Mouse (Mus musculus) C2C12 (cell line): ENCODE results near the gene Arhgef10l.

Experiments used
- CTCF ChIP-seq: IDR thresholded peaks from one replicate; pipeline ENCODE4 v1.5.1; 2011; ENCODE audit not compliant: control insufficient read depth, insufficient read depth, insufficient read length
- MAX ChIP-seq: IDR thresholded peaks from one replicate; pipeline ENCODE4 v1.6.1; 2011; ENCODE audit warnings: mild to moderate bottlenecking, control low read depth
- MYOG ChIP-seq: IDR thresholded peaks from one replicate; pipeline ENCODE4 v1.6.1; 2011; ENCODE audit not compliant: control insufficient read depth, insufficient read length; ENCODE audit errors: extremely low read depth
- USF1 ChIP-seq: IDR thresholded peaks from one replicate; pipeline ENCODE4 v1.6.1; 2011; ENCODE audit warnings: low read depth, mild to moderate bottlenecking, control low read depth, moderate library complexity

GRCm38 (mm10) chr4:140673527-140674264, 7.9 kb upstream of the Arhgef10l start:
- TF ChIP-seq MAX: no peak
- TF ChIP-seq CTCF: no peak
- no peak for TF ChIP-seq MYOG
- no peak for TF ChIP-seq USF1
